Mouse (Mus musculus) neutrophil, adult 83 days (primary cell): ENCODE results near the gene Gm6993. TPM values are rescaled to one million over a fixed set of nuclear protein-coding genes. Genes with fewer than 3 reads are reported as not detected.

Experiments
- total RNA-seq, 2 experiments: library from RNA; stranded (reverse); gene quantifications; one replicate each; pipeline ENCODE4 v1.2.4; 2023

Gene Gm6993
- not detected for total RNA-seq

DNA sequence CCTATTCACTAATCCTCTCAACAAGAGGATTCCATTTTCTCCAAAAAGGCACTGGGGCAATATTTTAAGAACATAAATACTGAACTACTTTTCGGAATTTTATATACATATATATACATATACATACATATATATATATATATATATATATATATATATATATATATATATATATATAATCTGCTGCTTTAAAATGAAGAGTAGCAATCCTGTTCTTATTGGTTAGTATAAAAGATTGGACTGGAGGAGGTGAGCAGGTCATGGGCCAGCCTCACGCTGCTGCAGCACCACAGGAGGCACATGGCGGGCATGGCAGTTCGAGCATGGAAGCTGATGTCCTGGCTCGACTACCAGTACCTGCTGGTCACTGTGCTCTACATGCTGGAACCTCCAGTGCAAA lies at the start of gene Gm6993:
Gene Gm6993 (plus strand): TSS at position 301 of the 400 bp plus-strand sequence.

DNA sequence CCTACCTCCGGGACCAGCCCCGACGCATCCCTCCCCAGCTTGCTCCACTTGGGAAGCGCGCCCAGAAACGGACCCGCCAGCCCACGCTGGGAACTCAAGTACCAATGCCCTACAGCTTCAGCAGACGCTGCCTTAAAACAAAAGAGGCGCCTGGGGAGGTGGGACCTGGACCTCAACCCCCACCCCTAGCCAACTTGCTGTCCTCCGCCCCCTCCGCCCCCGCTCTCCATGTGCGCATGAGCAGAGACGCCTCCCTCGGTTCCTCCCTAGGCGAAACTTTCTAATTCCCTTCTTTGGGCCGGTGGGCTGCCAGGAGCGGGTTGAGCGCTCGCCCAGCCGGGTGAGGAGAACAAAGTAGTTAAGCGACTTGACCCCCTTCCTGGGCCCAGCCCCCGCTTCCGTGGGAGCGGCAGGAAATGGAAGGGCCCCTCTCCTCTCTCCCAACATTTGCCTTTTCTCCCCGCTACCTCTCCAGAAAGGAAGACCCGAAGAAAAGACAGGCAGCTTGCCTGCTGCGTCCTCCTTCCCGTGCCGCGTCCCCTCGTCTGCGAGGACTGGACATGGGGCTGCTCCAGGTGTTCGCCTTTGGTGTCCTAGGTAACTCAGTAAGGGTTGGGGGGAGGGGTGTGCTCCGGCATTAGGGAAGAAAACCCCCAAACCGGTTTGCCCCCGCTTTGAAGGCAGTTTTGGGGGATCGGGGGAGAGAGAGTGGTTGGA lies 24.6 kb downstream of the Gm6993 start, which contains the start of gene Lamb1:
Gene Lamb1 (plus strand): TSS at position 230 of the 717 bp plus-strand sequence.

Other genes starting within 250 kb of the Gm6993 start
- gene Fam110c, start 166.9 kb upstream of the Gm6993 start, total RNA-seq, result under 1 TPM in 1 of 2 experiments, not detected in 1; 0.18 TPM
- gene Lamb1, start 24.5 kb downstream of the Gm6993 start, total RNA-seq, result under 1 TPM; 0.07 to 0.33 TPM
- 10 to 100 TPM; 31.6 to 37.2 TPM for gene Dld, start 110.7 kb downstream of the Gm6993 start, total RNA-seq
- gene Slc26a3, start 150.1 kb downstream of the Gm6993 start, total RNA-seq, result under 1 TPM in 1 of 2 experiments, not detected in 1; 0.22 TPM